Mouse (Mus musculus): Measurements from ENCODE around the gene Syndig1.

The Syndig1 gene

DNA sequence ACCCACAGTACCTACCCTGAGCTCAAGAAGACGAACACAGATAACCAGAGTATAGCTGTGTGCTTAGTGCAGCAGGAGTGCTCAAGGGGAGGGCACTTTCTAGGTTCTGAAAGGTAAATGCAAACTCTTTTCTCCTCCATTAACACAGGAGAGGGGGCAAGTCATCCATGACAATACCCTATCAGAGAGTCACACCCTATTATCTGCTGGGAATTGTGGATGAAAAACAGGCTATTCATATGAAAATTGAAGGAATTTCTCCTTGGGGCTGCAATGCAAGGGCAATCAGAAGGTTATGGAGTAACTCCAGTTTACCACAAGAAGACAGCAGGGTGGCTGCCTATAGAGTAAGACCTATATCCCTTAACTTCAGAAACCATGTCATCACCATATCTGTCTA is 154.1 kb downstream of the Syndig1 start:
- DNase-seq (ENCODE audit: low spot score), result no peak

DNA sequence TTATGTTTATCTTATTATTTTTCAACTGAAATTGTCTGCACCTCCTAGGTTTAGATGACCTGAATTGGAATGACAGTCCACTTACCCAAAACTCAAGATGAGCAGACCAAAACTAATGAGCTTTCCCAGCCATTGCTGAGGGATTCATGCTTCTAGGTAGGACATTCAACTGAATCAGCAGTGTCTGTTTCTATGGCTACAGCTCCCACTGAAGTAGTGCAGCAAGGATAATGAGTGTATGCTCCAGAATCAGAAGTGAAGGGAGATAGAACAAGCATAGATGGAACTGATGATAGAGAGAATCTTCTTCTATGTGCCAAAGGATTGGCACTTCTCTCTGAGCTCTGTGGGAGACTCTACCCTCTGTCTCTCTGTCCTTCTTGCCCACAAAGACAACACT is 158.6 kb downstream of the Syndig1 start:
- no peak for DNase-seq (ENCODE audit: low spot score)

DNA sequence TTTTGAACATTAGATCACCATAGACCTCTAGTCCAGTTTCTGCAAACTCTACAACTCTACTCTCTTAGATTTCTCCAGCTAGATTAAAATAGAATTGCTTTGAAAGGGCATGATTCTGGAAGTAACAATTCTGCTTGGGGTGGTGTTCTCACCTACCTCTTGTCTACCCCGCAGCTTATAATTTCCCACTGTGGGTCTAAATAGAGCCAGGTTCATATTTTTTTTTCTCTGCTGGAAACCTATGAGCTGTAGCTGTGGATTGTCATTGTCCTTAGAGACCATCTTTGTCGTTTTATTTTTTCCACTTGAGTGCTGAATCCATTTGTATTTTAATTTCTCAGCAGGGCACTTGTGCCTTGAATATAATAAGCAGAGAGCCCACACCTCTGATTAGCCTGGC is 162.5 kb downstream of the Syndig1 start:
- no peak for DNase-seq (ENCODE audit: low spot score)

DNA sequence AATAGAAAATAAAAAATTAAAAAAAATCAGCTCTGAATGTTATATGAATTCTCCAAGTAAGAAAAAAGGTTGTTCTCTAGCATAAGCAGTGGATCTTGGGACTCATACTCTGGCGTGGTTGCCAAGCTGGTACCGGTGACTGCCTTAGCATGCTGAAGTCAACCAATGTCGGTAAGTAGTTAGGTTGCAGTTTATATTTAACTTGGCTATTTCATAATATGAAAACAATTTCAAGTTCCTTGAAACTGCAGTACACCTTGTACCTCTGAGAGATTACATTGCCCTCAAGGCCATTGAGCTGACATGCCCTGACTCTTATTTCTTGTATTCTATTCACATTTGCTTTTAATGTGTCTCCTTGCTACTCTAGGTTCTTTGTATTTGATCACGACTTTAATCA is 163.9 kb downstream of the Syndig1 start:
- DNase-seq (ENCODE audit: low spot score), result no peak

DNA sequence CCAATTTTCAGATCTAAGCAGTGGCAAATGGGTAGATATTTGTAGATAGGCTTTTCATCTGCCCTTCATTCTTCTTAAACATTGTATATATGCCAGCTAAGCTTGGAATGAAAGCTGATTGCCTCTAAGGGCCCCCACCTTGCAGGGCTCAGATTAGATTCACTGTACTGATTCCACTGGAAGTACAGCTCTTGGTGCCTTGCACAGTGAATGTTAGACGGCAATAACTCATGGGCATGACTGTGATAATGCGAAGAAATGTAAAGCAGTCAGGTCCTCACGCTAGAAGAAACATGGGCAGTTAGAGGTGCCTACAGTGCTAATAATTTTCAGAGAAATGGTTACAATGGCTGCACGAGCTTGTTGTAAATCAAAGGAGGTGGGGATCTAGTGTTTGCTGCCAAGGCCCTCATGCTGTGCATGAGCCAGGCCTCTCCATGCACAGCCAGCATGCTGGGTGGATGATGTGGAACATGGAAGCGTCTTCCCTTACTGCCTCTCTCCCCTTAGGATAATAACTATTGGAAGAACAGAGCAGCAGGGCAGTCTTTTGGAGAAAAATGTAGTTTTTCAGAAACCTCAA is 167.5 kb downstream of the Syndig1 start:
- no peak for DNase-seq (ENCODE audit: low spot score)

DNA sequence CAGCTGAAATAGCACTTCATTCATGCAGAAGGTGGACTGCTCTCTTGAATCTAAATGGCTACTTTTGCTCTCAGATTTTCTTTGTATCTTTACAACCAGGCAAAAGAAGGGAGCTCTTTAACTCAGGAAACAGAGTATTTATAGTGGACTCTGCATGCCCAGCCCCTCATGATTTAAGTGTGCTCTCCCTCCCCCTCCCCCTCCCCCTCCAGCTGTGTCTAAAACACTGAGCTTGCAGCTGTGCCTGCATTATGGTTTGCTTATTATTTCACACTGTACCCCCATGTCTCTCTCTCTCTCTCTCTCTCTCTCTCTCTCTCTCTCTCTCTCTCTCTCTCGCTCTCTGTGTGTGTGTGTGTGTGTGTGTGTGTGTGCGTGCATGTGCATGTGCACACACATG is 168.6 kb downstream of the Syndig1 start:
- DNase-seq (ENCODE audit: low spot score), result no peak

DNA sequence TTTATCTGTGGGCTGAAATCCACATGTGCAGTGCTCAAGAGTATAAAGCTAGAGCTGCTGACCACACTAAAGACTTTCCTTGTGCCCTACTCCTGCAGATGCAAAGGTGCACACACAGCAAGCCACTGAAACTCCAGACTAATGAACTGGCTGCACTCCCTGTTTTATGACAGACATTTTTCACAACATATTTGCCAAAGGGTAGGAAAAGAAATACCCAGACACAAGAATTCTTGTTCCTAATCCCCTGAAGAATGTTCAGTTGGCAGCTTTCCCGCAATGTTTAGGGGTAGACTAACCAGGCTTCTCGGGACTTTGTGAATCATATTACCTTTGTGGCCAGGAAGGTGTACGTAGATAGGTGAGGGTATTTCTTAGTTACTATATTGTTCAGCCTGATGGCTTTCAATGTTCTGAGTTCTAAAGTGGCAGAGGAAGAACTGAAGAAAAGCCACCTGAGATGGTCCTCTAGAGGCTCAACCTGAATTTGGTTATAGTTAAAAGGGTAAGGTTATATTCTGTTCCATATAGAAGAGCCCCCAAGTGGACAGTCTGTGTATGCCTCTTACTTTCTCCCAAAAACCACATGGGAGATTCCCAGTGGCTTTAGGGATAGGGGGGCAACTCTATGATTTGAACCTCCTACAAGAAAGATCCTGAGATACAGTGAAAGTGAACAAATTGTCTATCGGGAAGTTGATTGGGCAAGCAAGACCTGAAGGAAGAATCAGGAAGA is 169.5 kb downstream of the Syndig1 start:
- DNase-seq (ENCODE audit: low spot score), result no peak

DNA sequence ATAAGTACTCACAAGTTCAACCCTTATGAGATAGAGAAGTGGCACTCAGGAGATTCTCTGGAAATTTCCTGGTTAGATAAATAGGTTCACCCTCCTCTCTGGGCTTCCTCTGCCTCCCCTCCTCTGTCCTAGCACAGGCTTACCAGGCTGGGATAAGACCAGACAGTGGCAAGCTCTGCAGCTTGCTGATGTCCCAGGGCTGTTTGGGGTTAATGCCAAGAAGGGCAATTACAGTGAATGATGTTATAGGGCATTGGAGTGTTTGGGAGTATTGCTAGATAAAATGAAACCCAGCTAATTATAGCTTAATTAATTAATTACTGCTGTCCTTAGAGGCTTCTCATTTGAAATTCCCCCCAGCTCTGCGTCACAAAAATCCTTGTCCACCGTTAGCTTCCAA is 171.6 kb downstream of the Syndig1 start:
- no peak for DNase-seq (ENCODE audit: low spot score)

DNA sequence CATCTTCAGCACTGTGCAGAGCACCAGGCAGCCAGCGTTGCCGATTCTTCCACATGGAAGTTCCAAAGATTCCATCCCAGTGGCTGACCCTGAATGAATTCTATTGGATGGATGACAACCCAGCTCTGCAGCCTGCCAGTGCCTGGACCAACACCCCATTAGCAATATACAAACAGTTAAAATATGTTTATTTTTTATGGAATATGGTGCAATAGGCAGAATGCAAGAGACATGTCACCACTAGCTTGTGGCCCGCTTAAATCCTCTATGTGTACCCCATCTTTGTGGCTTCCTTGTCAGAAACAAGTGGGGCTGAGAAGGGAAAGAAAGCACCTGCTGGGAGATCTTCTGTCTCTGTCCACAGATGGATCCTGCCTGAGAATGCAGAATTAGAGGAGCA is 174.5 kb downstream of the Syndig1 start:
- DNase-seq (ENCODE audit: low spot score), result no peak

DNA sequence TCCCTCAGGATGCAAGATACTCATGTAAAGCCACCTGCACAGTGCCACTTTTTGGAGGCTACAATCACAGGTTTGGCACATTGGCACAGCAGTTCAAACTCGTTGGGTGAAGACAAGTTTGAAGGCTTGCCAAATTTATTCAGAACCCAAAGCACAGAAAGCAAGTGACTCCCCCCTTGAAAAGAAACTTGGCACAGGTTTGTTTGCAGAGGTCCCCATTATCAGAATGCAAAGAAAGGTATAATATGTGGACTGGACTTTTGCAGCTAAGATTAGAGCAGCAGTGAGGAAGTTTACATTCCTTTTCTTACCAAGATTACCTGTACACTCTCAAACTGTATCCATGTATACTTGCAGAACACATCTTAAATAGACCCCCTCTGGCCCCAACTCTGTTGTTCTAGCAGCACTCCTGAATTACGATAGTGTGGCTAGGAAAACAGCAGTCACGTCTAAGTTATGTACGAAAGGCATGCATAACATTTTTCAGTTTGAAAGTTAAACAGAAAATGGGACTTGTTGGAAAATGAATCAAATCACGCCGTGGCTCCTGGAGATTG is 183.9 kb downstream of the Syndig1 start:
- DNase-seq (ENCODE audit: low spot score), result no peak

DNA sequence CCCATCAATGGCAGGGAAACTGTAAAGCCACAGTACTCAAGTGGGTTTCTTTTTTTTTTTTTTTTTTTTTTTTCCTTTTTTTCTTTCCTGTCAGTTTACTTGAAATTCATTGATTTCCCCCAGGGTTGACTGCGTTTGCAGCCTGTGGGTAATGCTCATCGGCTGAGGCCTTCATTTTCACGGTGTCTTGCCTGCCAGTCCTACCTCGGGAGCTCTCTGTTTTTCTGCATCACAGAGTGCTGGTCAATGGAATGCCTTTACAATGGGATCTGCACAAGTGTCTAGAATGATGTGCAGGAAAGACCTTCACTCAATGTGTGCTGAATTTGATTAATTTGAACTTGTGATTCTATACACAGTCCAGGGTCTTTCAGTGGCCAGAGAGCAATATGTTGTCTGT is 184.8 kb downstream of the Syndig1 start:
- DNase-seq (ENCODE audit: low spot score), result no peak

DNA sequence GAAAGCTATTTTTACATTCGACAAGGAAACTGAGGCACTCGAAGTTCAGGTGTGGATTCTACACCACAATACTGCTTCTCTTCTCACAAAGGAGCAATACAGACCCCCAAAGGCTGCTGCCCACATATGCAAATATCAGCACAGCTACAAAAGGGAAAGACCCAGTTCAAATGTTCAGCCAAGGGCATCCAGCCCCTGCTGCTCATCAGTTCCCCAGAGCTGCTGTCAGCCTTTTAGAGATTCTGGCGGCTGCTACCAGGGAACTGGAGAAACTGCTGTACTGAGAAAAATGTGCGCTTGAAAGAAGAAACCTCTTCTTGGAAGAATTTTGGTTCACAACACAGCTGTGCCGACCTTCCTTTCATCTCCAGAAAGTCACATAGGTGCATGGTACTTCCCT is 187.3 kb downstream of the Syndig1 start:
- no peak for DNase-seq (ENCODE audit: low spot score)

DNA sequence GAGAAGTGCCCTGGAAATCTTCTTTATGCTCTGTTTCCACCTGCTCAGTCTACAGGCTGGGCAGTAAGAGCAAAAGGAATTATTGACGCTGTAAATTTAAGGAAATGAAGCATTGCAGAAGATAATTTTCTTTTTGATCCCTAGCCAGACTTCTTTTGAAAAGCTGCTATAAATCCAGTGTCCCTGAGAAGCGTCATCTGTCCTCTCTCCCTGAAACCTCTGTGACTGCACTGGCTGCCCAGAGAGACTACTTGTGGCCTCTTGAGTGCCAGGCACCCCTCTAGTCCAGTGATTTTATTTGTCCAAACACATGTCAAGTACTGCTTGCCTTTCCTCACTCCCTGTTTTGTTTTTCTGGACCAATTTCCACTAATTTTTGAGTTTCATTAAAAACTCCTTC is 191.7 kb downstream of the Syndig1 start:
- no peak for DNase-seq (ENCODE audit: low spot score)

DNA sequence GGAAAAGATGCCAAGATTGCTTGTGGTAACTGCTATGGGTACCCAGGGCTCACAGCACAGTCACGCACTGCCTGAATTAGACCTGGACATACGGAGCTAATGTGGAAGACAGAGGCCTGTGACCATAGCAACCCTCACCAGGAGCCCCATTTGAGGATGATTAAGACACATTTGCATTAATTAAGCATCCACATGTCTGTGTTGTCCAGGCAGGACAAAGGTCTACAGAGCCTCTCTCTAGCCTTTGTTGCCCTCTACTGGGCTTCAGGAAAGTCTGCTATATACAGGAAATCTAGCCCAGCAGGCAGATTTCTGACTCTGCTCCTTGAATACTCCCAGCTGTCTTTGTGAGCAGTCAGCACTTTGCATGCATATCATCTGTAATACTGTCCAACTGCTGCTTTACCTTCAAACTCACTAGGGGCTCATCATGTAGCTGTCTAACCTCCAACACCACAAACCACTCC is 194.9 kb downstream of the Syndig1 start:
- no peak for DNase-seq (ENCODE audit: low spot score)

DNA sequence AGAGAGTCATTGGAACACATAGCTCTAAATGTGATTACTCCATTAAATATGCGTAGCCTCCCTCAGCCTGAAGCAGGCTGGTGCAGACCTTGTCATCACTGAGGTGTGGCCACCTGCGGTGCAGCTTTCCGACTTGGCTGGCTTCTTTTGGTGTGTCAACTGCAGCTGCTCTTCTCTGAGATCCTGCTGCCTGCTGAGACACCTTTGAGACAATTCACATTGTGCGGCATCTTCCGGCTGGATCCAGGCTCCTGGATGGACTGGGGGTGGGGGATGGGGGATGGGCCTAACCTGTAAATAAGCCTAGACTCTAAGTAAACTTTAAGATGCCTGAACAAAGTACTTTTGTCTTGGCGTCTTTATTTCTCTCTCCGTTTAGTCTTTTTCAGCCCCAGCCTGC is 214.5 kb downstream of the Syndig1 start:
- no peak for DNase-seq (ENCODE audit: low spot score)

Measured in MN1 (cell line).